Comparison of ENCODE assay signal across 8 mouse cellular contexts in the genomic region with DNA sequence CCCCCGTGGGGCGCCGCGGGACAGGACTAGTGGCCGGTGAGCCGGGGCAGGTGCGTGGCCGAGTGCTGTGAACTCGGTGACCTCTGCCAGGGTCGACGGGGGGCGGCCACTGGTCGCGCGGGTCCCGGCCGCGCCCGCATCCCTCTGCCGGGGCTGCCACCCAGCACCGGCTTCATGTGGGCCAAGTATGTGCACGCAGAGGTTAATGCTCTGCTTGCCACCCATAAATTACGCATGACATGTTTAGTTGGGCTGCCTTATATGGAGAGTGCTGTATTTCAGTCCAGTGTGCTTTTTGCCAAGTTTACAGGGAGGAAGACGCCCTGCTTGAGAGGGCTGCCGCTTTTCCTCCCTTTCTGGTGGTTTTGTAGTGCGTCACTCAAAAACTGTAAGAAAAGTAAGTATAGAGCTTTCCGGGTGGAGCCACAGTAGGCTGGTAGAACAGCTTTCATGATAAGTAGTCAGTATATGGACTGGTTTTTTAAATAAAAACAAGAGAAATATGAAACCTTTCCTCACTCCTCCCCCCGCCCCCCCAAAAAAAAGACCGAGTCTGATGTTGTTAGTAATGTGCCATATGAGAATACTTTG. TPM values are rescaled to one million over a fixed set of nuclear protein-coding genes. Genes with fewer than 3 reads are reported as not detected.
DNase-seq lines count a peak whose midpoint lies in the region; ATAC-seq and TF ChIP-seq lines count a peak whose summit lies in the region.

No protein-coding gene starts in this region.

- no peaks in the 10 kb centered on the region for H3K9me3 ChIP-seq in forebrain, embryonic 14.5 days (replicated peaks; ENCODE audit: control insufficient read depth, low read length)
- H3K9me3 ChIP-seq in megakaryocyte, embryonic 14.5 days, result no peaks in the 10 kb centered on the region

- ATAC-seq in forebrain, embryonic 14.5 days, result peak; percentile 71
- peak; percentile 69 to 79 for ATAC-seq in hematopoietic stem cell, adult 5-6 weeks (replicated peaks in 1 of 2; ENCODE audit: insufficient read depth in 1 of 2, low FRiP score in 2 of 2, low TSS enrichment in 1 of 2, low read depth in 1 of 2, poor library complexity in 2 of 2, severe bottlenecking in 2 of 2)

- no peak for TF ChIP-seq POLR2A in brain, embryonic 14.5 days (IDR thresholded peaks at IDR 0.05; ENCODE audit: borderline replicate concordance, extremely low read depth, insufficient read depth, insufficient read length, poor library complexity, severe bottlenecking)

- no peaks in the 10 kb centered on the region for H3K36me3 ChIP-seq in forebrain, embryonic 14.5 days (ENCODE audit: control insufficient read depth, insufficient read depth, low read length)
- peaks cover 27% of the 10 kb centered on the region for H3K36me3 ChIP-seq in megakaryocyte, embryonic 14.5 days (replicated peaks; ENCODE audit: low read length)

- WGBS in forebrain, embryonic 14.5 days, result 2% methylated on average over 23 of the region's 29 CpGs

- peak overlapping the region; percentile 75 for H3K4me3 ChIP-seq in forebrain, embryonic 14.5 days (ENCODE audit: low read depth, low read length)
- H3K4me3 ChIP-seq in megakaryocyte, embryonic 14.5 days (replicated peaks), result peak overlapping the region; percentile 98

- peaks cover 17% of the 10 kb centered on the region for H3K4me1 ChIP-seq in forebrain, embryonic 14.5 days (ENCODE audit: control insufficient read depth, insufficient read depth, low read length)
- peaks cover 46% of the 10 kb centered on the region for H3K4me1 ChIP-seq in megakaryocyte, embryonic 14.5 days

- peak overlapping the region; percentile 82 for H3K9ac ChIP-seq in forebrain, embryonic 14.5 days (ENCODE audit: low read length)

- H3K4me2 ChIP-seq in forebrain, embryonic 14.5 days (ENCODE audit: low read length), result peak overlapping the region; percentile 75

- peak overlapping the region; percentile 84 for H3K27ac ChIP-seq in forebrain, embryonic 14.5 days (ENCODE audit: low read depth, low read length)

- no peaks in the 10 kb centered on the region for H3K27me3 ChIP-seq in forebrain, embryonic 14.5 days (replicated peaks; ENCODE audit: control insufficient read depth, insufficient read depth, low read length)
- H3K27me3 ChIP-seq in megakaryocyte, embryonic 14.5 days (replicated peaks), result no peaks in the 10 kb centered on the region

- peak; percentile 65 for DNase-seq in ovary, adult 18-20 months (ENCODE audit: low spot score)
- no peak for DNase-seq in ovary, postnatal 10 days (ENCODE audit: low spot score)
- DNase-seq in brain, embryonic 14.5 days (ENCODE audit: low read depth), result peak; percentile 80
- peak; percentile 62 for DNase-seq in forebrain, embryonic 14.5 days (ENCODE audit: low spot score)
- DNase-seq in left cerebral cortex, adult 8-10 months (ENCODE audit: low spot score in 2 of 2), result peak; percentile 43 to 56
- DNase-seq in spleen, postnatal 10 days (ENCODE audit: low spot score in 2 of 2), result peak; percentile 48 to 61

- TF ChIP-seq CTCF in brain, embryonic 14.5 days (IDR thresholded peaks at IDR 0.05; ENCODE audit: borderline replicate concordance, extremely low read depth, insufficient read depth, insufficient read length), result no peak

RNA-seq across cellular contexts. Expression of gene Mbnl1, which starts 29.0 kb away (rescaled TPM):
- polyA plus RNA-seq in brain, embryonic 14.5 days (2012; rRNA removed), result 15.9 and 25.3 TPM in 2 replicates
- 43.9 and 56.0 TPM in 2 replicates for polyA plus RNA-seq in forebrain, embryonic 14.5 days (2014; fragmentation: Nextera tagmentation; extraction: Ambion mirVana)
- 695 and 750 TPM in 2 replicates for total RNA-seq in hematopoietic stem cell, adult 5-6 weeks (2017)
- total RNA-seq in left cerebral cortex, adult 8-10 months (2022), result 100 to 1,000 TPM; 155 to 163 (median 160) TPM
- 20.3 and 35.3 TPM in 2 replicates for polyA plus RNA-seq in megakaryocyte, embryonic 14.5 days (2012; ENCODE audit: insufficient read depth, low replicate concordance)
